Mouse (Mus musculus) CH12F3 (cell line): ENCODE measurements around the gene Ryk.
"Not testable (repeated sequence)": the region's sequence is repeated elsewhere in the genome, so short reads cannot be mapped to it uniquely, and the experiment has no call there.

ENCODE experiments used
- in situ Hi-C: fragments of 300-500 bp; cut with MboI; formaldehyde crosslinking; loops from 2 replicates; pipeline ENCODE4 v1.14.3; 2020; ENCODE audit warnings: low sequenced_read_pairs

The Ryk gene

DNA sequence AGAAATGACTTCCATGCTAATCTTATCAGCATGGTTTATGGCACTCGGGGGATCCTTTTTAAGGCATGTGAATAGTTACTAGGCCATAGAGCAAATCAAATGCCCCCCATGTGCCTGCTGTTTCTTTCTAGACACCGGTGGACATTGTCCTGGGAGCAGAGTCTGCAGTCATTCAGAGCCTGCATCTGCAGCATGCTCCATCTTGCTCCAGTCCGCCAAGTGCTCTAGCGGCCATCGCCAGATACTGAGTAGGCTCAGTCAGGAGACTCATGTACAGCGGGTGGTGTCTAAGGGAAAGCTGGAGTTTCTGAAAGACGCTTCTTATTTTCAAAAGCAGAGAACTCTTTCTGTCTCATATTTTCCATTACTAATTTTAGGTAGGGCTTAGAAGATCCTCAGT, 67.6 kb downstream of the Ryk start:
- in situ Hi-C loops = no loop called here

DNA sequence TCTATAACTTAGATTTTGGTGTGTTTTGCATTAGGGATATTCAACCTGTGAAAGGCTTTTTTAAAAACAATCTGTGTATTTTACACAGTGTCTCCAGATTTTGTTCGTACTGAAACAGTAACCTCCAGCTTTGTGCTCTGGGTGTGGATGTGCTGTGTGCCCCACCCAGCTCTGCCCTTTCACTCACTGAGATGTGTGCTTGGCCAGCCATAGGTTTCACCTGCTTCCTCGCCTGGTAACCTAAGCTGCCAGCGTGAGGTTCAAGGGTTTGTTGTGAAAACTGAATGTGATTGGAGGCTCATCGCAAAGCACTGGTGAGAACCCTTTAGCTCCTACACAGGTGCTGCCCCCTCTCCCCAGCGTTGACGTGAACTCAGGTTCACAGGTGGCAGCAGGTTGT, 70.2 kb downstream of the Ryk start:
- in situ Hi-C loops = no loop called here

DNA sequence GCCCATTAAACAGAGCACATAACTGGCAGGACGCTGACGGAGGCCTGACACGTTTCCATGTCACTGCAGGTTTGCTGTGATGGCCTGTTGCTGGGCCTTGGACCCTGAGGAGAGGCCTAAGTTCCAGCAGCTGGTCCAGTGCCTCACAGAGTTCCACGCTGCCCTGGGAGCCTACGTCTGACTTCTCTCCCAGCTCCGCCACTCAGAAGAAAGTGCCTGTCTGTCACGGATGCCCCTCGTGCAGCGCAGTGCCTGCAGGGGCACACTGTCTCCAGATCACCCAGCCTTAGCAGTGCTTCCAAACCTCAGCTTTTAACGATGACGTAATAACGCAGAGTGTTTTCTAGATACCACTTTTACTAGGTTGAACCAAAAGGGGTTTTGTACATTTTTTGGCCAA, 72.1 kb downstream of the Ryk start:
- in situ Hi-C loops = no loop called here

DNA sequence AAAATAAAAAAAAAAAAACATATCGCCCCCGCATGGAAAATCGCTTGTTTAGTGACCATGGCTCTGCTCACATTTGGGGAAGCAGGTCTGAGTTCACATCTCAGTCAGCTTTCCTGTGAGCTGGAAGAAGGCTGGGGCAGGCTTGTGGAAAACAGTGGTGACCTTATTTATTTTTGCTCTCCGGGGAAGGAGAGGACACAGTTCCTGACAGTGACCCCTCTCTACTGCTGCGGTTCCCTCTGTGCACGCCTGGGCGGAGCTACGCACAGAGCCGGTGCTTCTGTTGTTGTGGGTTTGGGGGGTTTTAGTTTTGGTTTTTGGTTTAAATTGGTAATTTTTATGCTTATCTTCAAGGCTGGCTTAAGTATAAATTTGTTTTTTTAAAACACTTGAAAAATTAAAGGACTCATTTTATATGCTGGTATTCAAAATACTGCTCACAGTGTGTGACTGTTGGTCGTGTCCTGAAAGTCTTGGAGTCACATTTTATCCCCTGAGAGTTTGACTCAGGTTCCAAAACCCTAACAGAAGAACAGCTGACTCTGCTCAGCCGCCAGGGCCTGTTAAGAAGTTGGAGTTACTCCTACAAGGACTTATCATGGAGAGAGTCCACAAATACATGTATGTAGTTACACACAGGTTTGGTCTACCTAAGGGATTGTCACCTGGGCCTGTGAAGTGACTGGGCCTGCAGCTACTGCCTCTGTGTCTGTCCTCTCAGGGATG, 73.0 kb downstream of the Ryk start:
- in situ Hi-C loops = no loop called here

DNA sequence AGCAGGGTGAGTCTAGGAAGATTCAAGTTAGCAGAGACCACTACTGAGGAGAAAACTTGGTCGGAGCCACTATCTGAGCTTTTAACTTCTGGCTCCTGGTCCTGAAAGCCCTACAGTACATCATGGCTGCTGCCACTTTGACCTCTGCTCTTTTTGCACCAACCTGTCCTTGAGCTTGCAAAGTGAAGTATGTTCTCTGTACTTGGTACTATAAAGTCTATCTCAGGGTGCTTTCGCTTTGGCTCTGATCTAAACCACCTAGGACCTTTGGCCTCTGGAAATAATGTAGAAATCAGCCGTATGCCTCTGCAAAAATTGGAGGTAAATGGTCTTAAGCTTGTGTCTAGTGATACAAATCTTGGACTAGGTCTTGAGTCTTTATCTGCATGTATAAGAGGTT, 76.8 kb downstream of the Ryk start:
- in situ Hi-C loops = no loop called here

DNA sequence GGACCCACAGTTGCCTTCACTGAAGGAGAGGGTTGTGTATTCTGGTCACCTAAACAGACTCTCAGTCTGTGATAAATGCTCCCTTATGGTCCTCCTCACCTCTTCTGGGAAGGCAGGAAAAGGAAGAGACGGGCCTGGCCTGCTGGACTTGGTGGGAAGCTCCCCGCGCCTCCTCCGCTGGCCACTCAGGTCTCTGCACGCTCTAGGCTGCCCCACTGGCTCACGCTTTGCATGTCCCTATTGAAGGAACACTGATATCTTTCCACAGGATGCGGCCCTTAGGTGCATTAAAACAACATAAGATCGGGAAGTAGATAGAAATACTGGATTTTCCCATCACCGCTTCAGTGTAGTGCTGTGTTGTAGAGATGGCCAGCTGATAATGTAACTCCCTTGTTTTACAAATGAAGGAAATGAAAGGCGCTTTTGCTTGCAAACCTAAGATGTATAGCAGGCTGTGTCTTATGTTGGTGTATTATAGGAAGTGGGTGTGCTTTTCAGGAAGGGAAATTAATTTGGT, 77.9 kb downstream of the Ryk start:
- in situ Hi-C loops = no loop called here

DNA sequence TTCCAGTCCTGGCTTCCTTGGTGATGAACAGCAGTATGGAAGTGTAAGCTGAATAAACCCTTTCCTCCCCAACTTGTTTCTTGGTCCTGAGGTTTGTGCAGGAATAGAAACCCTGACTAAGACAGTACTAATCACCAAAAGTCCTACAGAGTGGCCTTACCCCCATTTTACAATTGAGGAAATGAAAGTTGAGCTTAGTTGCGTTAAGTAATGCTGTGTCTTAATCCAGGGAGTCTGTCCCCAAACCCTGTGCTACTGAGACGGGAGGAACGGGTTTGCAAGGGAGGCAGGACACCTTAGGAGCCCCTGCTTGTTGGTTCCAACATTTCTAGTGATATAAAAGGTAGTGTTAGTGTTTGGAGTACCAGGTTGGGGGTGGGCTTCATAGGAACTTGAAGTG, 78.9 kb downstream of the Ryk start:
- in situ Hi-C loops = not testable (repeated sequence)

DNA sequence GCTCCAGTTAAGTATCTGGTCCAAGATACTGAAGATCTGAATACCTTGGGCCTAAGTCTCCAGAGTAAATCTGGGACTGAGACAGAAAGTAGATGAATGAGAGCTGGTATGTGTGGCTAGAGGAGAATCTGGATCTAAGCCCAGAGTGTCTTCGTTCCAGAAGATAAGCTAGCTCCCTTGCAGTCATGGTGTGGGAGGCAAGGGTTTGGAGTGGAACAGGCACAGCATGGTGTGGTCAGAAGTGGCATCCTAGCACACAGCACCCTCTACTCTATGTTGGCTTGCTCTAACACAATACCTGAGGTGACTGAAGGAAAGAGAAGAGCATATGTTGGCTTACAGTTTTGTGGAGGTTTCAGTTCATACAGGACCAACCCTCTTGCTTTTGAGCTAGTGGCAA, 79.9 kb downstream of the Ryk start:
- in situ Hi-C loops = no loop called here

DNA sequence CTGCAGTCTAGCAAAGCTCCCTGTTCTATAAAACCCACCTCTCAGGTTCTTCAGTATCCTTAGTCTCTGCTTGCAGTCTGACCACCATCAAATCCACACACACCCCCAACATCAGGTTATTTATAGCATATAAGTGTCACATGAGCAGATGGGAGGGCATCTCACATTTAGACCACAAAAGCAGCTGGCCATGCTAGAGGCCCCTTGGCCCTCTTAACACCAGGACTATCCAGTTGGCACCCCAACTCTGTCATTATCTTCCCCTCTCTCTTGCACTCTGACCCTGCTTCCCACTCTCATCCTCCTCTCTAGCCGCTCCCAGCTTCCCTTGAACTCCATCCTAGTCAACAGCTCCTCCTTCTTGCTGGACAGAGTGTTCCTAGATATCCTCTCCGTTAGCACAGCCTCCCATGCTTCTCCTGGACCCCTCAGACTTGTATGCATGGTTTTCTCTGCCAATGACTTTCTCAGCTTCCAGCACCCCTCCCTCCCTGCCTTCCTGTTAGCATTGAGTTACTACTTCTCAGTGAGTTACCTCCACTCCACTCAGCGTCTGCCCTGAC, 80.7 kb downstream of the Ryk start:
- in situ Hi-C loops = no loop called here

DNA sequence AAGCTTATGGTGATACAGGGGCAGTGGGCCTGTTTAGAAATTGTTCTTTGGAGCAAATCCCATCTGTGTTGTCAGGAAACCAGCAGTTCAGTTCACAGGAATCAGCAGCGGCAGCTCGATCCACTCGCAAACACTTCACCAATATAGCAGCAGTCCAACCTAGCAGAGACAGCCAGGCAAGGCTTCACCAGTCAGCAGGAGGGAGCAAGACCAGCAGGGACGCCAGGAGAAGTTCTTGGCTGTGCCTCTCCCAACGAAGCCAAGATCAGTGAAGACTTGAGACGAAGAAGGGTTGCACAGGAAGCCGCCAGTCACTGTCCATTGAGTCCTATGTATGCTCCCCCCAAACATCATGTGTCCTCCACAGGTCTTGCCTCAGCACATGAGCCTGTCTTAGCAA, 81.4 kb downstream of the Ryk start:
- in situ Hi-C loops = no loop called here

DNA sequence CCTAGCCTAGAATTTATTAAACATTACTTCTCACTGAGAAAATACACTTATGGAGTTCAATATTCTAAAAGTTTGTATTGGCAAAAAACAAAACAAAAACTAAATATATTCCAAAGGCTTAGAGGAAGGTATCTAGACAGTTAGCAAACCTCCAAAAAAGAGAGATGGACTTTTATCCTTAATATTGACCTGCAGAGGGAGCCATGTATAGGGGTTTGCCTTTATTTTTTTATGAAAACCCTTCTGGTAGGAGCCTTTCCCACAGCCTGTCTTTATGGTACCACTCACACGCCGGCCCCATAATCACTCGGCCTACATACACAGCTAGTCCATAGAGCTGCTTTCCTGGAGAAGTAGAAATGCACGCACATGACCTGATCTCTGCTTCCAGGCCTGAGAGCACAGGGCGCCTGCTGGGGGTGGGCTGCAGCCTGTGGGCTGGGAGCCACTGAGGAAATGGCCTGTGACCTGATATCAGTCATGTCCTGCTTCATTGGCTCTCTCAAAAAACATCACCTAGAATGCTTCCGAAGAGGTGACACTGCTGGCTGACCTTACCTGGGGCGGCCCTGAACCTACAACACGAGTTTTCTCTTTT, 82.9 kb downstream of the Ryk start:
- in situ Hi-C loops = no loop called here

DNA sequence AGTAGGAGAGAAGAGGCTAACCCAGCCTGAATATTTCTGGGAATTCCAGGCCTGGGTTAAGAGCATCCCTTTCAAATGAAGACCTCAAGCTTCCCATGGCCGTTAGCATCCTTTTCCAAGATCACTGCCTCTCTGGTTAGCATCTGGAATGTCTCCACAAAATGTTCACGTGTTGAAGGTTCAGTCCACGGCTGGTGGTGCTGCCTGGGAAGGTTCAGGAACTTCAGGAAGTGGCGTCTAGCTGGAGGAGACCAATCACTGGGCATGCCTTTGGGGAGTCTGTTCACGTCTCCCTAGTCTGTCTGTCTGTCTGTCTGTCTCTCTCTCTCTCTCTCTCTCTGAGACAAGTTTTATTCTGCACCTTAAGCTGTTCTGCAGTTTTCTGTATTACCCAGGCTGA, 84.8 kb downstream of the Ryk start:
- in situ Hi-C loops = no loop called here

DNA sequence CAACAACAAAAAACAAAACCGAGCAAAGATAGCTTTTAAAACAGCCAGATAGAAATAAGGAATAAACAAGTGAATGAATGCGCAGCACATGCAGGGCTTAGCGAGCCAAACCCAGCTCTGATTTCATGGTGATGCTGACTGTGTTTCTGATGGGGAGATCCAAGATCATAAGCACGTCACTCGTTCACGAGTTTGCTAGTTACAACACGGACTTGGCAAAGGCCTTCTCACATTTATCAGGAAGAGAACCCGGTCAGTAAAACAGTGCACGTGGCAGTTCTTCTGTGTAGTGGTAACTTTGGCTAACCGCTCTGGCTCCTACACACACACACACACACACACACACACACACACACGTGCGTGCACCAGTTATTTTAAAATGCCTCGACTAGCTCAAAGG, 87.1 kb downstream of the Ryk start:
- in situ Hi-C loops = no loop called here

DNA sequence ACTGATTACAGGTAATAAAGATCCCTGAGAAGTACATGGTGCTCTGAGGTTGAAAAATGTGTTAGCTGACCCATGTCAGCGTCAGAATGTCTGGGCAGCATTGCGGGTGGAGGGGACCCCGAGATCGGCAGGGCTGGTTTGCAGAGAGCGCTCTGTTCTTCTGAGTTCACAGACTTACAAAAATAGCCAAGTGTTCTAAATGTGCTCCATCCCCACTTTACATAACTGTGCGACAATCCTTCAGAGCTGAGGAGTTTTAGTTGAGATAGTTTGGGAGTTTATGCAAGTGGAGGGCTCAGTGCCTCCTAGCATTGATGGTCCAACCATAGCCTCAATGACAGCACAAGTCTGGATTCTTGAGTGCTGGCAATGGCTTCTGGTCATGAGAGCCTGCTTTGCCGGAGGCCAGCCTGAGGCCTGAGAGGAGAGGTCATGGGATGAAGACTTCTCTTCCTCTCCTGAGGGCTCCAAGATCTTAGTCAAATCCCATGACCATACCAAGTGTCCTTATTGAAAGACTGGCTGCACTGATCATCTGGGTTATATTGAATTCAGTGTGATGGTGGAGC, 88.2 kb downstream of the Ryk start:
- in situ Hi-C loops = no loop called here

DNA sequence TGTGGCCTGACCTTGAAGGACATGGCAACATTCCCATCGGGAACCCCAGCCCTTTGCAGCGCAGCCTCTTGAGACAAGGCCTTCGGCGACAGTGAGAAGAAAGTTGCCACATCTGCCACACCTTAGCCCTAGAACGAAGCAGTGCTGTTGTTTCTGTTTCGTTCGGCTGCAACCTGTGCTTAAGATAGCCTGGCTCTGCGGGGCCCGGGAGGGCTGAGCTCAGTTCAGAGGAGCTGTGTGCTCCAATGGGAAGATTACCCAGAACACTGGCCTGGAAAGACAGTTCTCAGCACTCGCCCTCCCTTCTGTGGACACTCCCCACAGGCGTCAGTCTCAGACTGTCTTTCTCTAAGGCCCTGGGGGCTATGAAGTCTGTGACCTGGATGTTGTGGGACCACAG, 89.1 kb downstream of the Ryk start:
- in situ Hi-C loops = no loop called here

DNA sequence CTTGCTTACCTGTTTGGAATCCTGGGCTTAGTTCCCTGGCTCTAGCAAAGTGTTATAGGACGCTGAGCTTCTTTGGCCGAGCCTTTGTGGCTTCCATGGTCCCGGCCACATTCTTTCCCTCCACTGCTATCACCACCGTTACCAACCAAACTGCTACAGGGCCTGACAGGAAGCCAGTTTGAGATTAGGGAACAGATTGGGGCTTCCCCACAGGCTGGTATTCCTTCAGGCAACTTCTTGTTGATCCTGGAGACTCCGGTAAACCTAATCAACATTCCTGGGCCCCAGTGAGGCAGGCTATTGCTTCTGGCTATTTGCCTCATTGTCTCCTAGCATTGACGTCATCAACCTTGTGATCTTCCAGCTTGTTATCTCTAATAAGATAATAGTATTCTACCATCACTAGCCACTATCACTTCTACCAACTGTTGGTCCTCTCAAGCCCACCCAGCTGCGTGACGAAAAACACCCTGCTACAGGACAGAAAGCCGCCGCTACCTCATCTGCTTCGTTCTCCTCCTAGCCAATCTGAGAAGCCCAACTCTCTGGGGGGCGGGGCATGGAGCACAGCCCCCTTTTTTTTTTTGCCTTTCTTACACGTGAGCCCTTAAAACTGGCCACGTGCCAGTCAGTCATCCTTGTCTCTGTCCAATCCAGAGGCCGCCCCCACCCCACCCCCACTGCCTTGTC, 90.1 kb downstream of the Ryk start:
- in situ Hi-C loops = no loop called here

DNA sequence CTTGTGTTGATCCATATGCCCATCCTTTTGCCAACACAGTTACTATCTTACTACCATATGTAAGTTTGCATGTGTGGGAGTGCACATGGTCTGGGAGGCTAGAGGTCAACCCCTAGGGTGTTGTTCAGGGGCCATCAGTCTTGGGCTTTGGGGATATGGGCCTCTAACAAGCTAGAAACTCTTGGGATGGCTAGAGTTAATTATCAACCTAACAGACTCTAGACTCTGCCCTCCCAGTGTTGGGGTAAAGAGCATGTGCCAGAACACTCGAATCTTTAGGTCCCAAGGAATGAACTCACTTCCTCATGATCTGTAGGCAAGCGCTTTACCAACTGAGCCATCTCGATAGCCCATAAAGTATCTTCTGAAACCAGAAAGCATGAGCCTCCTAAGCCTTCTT, 91.4 kb downstream of the Ryk start:
- in situ Hi-C loops = no loop called here

DNA sequence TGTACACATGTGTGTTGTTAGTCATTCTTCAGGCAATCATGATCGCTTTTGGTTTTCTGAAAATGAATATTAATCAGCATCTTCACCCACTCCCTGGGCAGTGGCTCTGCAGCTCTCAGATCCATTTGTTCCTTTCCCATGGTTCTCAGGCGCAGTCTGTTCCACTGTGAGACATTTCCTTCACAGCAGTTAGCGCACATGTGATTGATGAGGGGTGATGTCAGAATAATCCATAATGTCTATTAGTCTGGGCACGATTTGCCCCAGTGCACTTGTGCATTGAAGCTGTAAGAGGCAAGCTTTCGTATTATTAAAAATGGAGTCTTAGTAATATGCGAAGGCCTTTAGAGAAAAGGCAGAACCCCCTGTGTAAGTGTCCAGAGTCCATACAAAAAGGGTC, 95.1 kb downstream of the Ryk start:
- in situ Hi-C loops = no loop called here

DNA sequence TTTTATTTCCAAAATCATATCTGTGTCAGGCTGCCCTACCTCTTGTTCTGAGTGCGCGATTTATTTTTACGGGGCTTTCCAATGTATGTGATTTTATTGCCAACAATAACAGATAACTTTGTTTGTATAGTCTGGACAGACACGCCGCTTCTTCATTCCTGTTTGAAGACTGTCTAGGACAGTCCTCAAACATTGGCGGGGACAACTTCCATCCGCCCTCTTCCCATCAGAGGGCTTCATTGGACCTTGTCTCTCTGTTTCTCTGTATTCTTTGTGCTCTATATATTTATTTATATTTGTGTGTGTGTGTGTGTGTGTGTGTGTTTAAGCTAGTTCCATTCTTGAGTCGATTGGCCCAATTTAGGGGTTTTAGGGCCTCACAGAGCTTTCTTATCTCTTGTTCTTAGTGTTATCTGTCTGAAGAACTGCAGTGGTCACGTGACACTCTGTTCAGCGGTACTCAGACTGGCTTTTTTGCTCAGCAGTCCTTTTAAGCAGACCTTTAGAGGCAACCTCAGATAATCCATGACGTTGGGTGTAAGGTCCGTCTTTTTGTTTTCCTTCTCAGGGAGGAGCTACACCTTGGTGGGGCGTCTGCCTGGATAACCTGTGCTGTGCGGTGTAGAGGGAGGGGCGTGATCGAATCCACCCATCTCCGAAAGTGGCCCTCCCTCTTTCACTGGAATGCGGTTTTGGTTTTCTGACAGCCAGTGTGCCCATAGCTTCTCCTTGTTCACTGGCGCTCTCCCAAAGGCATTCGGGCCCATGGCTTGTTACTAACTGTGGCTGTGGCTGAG, 99.4 kb downstream of the Ryk start:
- in situ Hi-C loops = no loop called here

DNA sequence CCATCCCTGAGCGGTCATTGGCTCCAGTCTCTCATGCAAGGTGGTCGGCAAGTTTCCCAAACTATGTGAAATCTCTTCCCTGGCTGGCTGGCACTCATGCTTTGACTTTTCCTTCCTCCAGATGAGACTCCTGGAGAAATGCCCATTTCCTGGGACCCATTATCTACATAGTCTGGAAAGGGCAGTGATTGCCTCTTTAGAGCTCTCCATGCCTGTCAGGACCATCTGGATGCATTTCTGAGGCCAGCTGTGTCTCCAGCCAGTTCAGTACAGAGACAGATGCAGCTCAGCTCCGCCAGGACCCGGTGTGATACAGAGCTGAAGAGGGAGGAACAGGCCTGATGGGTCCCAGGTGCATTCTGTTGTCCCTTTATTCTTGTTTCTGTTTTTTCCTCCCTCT, 107.5 kb downstream of the Ryk start:
- in situ Hi-C loops = no loop called here

DNA sequence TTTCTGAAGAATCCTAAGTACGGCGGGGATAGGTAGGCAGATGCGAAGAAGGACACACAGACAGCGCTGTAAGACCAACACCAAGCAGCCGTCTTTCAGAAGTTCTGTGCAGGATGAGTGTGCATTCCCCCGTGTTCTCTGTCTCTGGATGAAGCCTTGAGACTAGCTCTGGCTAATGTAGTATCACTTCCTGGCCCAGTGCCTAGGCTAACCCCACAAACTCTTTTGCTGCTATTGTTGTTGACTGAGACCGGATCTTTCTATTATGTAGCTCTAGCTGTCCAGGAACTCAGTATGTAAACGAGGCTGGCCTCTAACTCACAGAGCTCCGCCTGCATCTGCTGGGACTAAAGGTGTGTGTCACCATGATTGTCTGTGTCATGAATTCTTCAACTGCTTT, 110.2 kb downstream of the Ryk start:
- in situ Hi-C loops = no loop called here
